Mouse (Mus musculus): ENCODE results near the gene Gcc2. TPM values are rescaled to one million over a fixed set of nuclear protein-coding genes. Genes with fewer than 3 reads are reported as not detected.

The Gcc2 gene
- polyA plus RNA-seq (2012; ENCODE audit: insufficient read depth, insufficient read length, low replicate concordance, missing spikeins): not detected in 2 replicates

DNA sequence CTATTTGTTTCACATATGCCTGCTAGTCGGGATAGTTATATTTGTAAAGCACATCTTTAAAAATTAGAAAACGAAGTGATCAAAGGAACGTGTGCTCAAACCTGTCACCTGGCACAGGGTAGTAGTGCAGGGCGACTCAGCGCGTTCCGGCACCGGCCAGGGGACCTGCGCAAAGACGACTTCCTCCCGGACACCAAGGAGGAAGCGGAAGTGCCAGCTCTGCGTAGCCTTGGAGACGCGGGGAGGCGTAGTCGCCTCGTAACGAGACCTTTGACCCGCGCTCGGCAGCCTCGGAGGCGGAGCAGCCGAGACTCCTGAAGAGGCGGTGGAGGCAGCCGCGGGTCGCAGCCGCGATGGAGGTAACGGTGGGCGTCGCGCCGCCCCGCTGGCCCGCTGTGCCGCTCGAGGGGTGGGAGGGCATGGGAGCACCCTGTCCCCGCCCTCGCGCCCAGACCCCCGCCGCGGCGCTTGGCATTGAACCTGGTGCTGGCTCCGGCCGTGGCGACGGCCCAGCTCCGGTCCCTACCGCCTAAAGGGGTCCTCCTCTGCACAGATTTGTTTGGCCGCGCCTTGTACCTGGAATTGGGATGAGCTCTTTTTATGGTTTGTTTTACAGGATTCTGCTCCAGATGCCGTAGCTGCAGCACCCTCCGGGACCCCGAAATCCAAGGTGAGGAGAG is at the start of gene Gcc2:
Gcc2 (plus strand) TSS at position 285 of the 680 bp plus-strand sequence.
- H3K4me3 ChIP-seq (ENCODE audit: insufficient read depth, low read depth, low read length): peak within 1 kb of the TSS; percentile 95
- TF ChIP-seq CTCF (IDR thresholded peaks at IDR 0.05; ENCODE audit: insufficient read depth, low read depth, low read length) (no peak), POLR2A (IDR thresholded peaks at IDR 0.05; ENCODE audit: insufficient read depth, low read depth, low read length) (peak; percentile 75)
- H3K27ac ChIP-seq (ENCODE audit: insufficient read depth, low read depth, low read length): 0 out of 2 replicates have a peak within 1 kb of the TSS, but pooled peaks have one; percentile 33
- under 1% methylated on average over 57 of the region's 58 CpGs for WGBS
- H3K4me1 ChIP-seq (ENCODE audit: control insufficient read depth, insufficient read depth, low read length): no peaks in the 10 kb centered on the region

- 28% methylated on average over 1 of the region's 1 CpGs for WGBS
- Histone ChIP-seq H3K4me1 (ENCODE audit: control insufficient read depth, insufficient read depth, low read length) (no peaks in the 10 kb centered on the region), H3K4me3 (ENCODE audit: insufficient read depth, low read depth, low read length) (no peak overlapping the region), H3K27ac (ENCODE audit: insufficient read depth, low read depth, low read length) (no peak overlapping the region)
- no peak for TF ChIP-seq CTCF (IDR thresholded peaks at IDR 0.05; ENCODE audit: insufficient read depth, low read depth, low read length)
- TF ChIP-seq POLR2A (IDR thresholded peaks at IDR 0.05; ENCODE audit: insufficient read depth, low read depth, low read length): no peak
Measured at GRCm38 (mm10) chr10:58205986-58206385, 49.3 kb upstream of the Gcc2 start.

DNA sequence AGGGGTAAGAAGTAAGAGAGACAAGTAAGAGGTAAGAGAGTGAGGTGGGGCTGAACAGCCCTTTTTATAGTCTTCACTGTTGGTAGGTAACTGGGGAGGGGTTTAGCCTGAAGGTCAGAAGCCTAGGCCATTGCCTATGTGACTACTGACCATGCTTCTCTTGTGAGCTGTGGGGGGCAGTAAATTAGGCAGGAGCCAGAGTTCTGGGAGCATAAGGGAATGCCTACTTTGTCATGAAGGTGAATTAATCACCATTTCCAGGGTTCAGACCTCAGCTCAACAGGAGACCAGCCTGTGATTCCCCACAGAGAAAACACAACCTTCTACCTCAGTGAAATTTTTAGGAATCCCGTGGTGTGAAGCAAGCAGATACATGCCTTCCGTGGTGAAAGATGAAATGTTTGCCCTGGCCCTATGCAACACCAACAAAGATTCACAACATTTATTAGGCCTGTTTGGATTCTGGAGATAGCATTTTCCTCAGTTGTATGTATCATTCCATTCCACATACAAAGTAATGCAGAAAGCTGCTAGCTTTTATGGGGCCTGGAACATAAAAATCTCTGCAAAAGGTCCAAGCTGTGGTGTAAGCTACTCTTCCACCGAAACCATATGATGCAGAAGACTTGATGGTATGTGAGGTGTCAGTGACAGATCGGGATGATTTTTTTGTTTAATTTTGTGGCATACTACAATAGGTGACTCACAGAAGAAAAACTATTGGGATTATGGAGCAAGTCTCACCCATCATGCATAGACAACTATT is 48.5 kb upstream of the Gcc2 start:
- no peak for TF ChIP-seq CTCF (IDR thresholded peaks at IDR 0.05; ENCODE audit: insufficient read depth, low read depth, low read length)
- TF ChIP-seq POLR2A (IDR thresholded peaks at IDR 0.05; ENCODE audit: insufficient read depth, low read depth, low read length): no peak
- Histone ChIP-seq H3K4me3 (ENCODE audit: insufficient read depth, low read depth, low read length) (no peak overlapping the region), H3K4me1 (ENCODE audit: control insufficient read depth, insufficient read depth, low read length) (no peaks in the 10 kb centered on the region), H3K27ac (ENCODE audit: insufficient read depth, low read depth, low read length) (no peak overlapping the region)
- WGBS: 92% methylated on average over 4 of the region's 4 CpGs

GRCm38 (mm10) chr10:58209710-58210467 is 45.4 kb upstream of the Gcc2 start:
- 65% methylated on average over 2 of the region's 2 CpGs for WGBS
- no peak overlapping the region for H3K27ac ChIP-seq (ENCODE audit: insufficient read depth, low read depth, low read length)
- no peaks in the 10 kb centered on the region for H3K4me1 ChIP-seq (ENCODE audit: control insufficient read depth, insufficient read depth, low read length)
- TF ChIP-seq POLR2A (IDR thresholded peaks at IDR 0.05; ENCODE audit: insufficient read depth, low read depth, low read length) (no peak), CTCF (IDR thresholded peaks at IDR 0.05; ENCODE audit: insufficient read depth, low read depth, low read length) (no peak)
- H3K4me3 ChIP-seq (ENCODE audit: insufficient read depth, low read depth, low read length): no peak overlapping the region

DNA sequence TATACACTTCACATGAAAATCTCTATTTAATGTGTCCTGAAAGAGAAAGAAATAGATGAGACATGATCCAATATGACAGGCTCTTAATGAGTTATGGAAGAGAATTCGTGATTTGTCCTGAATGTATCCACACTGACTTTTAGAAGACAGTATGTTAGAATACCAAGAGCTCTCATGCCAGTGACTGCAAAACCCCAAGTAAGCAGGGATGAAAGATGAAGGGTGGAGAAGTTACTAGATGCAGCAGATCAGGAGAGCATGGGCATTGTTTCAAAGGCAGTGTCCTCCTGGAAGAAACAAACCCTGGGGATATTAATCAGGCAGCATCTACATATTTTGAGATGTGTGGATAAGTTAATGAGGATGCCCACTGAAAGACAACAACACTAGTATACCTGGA is 44.8 kb upstream of the Gcc2 start:
- TF ChIP-seq POLR2A (IDR thresholded peaks at IDR 0.05; ENCODE audit: insufficient read depth, low read depth, low read length) (no peak), CTCF (IDR thresholded peaks at IDR 0.05; ENCODE audit: insufficient read depth, low read depth, low read length) (no peak)
- H3K4me3 ChIP-seq (ENCODE audit: insufficient read depth, low read depth, low read length): no peak overlapping the region
- H3K27ac ChIP-seq (ENCODE audit: insufficient read depth, low read depth, low read length): no peak overlapping the region
- no peaks in the 10 kb centered on the region for H3K4me1 ChIP-seq (ENCODE audit: control insufficient read depth, insufficient read depth, low read length)
- WGBS: 60% methylated on average over 1 of the region's 1 CpGs

DNA sequence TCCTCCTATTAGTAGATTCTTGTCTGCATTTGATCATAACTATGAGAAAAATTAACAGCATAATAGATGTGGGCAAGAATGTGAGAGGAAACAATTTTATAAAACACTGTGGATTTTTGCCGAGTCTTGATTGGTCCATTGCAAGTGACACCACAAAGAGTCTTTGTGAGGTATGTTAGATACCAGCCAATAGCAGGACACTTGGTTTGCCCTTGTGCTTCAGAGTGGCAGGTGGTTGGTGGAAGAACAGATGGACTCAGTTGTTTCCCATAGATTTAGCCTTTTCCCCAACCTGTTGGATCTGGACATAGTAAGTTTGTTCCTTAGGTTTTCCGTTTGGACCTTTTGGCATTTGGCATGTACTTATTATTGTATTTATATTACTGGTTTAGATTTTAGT is 44.1 kb upstream of the Gcc2 start:
- H3K4me1 ChIP-seq (ENCODE audit: control insufficient read depth, insufficient read depth, low read length): no peaks in the 10 kb centered on the region
- WGBS: 96% methylated on average over 2 of the region's 2 CpGs
- TF ChIP-seq POLR2A (IDR thresholded peaks at IDR 0.05; ENCODE audit: insufficient read depth, low read depth, low read length) (no peak), CTCF (IDR thresholded peaks at IDR 0.05; ENCODE audit: insufficient read depth, low read depth, low read length) (no peak)
- no peak overlapping the region for H3K4me3 ChIP-seq (ENCODE audit: insufficient read depth, low read depth, low read length)
- H3K27ac ChIP-seq (ENCODE audit: insufficient read depth, low read depth, low read length): no peak overlapping the region

- no peak overlapping the region for H3K4me3 ChIP-seq (ENCODE audit: insufficient read depth, low read depth, low read length)
- no peak overlapping the region for H3K27ac ChIP-seq (ENCODE audit: insufficient read depth, low read depth, low read length)
- WGBS: 78% methylated on average over 7 of the region's 7 CpGs
- no peak for TF ChIP-seq POLR2A (IDR thresholded peaks at IDR 0.05; ENCODE audit: insufficient read depth, low read depth, low read length)
- no peak for TF ChIP-seq CTCF (IDR thresholded peaks at IDR 0.05; ENCODE audit: insufficient read depth, low read depth, low read length)
- H3K4me1 ChIP-seq (ENCODE audit: control insufficient read depth, insufficient read depth, low read length): no peaks in the 10 kb centered on the region
Measured at GRCm38 (mm10) chr10:58212230-58212629, 43.1 kb upstream of the Gcc2 start.

GRCm38 (mm10) chr10:58214497-58214896 is 40.8 kb upstream of the Gcc2 start:
- H3K27ac ChIP-seq (ENCODE audit: insufficient read depth, low read depth, low read length): no peak overlapping the region
- no peaks in the 10 kb centered on the region for H3K4me1 ChIP-seq (ENCODE audit: control insufficient read depth, insufficient read depth, low read length)
- no peak overlapping the region for H3K4me3 ChIP-seq (ENCODE audit: insufficient read depth, low read depth, low read length)
- no peak for TF ChIP-seq POLR2A (IDR thresholded peaks at IDR 0.05; ENCODE audit: insufficient read depth, low read depth, low read length)
- TF ChIP-seq CTCF (IDR thresholded peaks at IDR 0.05; ENCODE audit: insufficient read depth, low read depth, low read length): no peak
